7 mouse cellular contexts compared by ENCODE assay signal in genomic region chr15:102350138-102350941, GRCm38 (mm10). TPM values are rescaled to one million over a fixed set of nuclear protein-coding genes. Genes with fewer than 3 reads are reported as not detected.
DNase-seq lines count a peak whose midpoint lies in the region; ATAC-seq lines count a peak whose summit lies in the region.

Aaas (minus strand) TSS chr15:102350771.

- under 1% methylated on average over 56 of the region's 56 CpGs for WGBS in embryonic facial prominence, embryonic 12.5 days
- WGBS in limb, embryonic 11.5 days = under 1% methylated on average over 56 of the region's 56 CpGs
- WGBS in midbrain, embryonic 14.5 days = under 1% methylated on average over 56 of the region's 56 CpGs

- H3K9me3 ChIP-seq in embryonic facial prominence, embryonic 12.5 days = no peaks in the 10 kb centered on the region
- no peaks in the 10 kb centered on the region for H3K9me3 ChIP-seq in limb, embryonic 11.5 days (ENCODE audit: control insufficient read depth, low read length)
- no peaks in the 10 kb centered on the region for H3K9me3 ChIP-seq in midbrain, embryonic 14.5 days (ENCODE audit: control insufficient read depth, low read length)

- H3K4me3 ChIP-seq in embryonic facial prominence, embryonic 12.5 days = peak within 1 kb of the TSS; percentile 71
- H3K4me3 ChIP-seq in limb, embryonic 11.5 days (ENCODE audit: low read depth, low read length) = peak within 1 kb of the TSS; percentile 90
- peak within 1 kb of the TSS; percentile 62 for H3K4me3 ChIP-seq in midbrain, embryonic 14.5 days (replicated peaks; ENCODE audit: low read depth, low read length)

- ATAC-seq in embryonic facial prominence, embryonic 12.5 days (ENCODE audit: insufficient number of reproducible peaks, insufficient read depth, low FRiP score, low TSS enrichment) = peak; percentile 82
- peak; percentile 79 for ATAC-seq in limb, embryonic 11.5 days (ENCODE audit: insufficient number of reproducible peaks, low FRiP score, low TSS enrichment, low read depth)
- ATAC-seq in midbrain, embryonic 14.5 days (ENCODE audit: low FRiP score, low TSS enrichment) = peak; percentile 90

- H3K4me1 ChIP-seq in embryonic facial prominence, embryonic 12.5 days = peaks cover 9% of the 10 kb centered on the region
- peaks cover 8% of the 10 kb centered on the region; the same call in 1 of the 2 replicates for H3K4me1 ChIP-seq in limb, embryonic 11.5 days (ENCODE audit: control insufficient read depth, insufficient read depth, low read length)
- H3K4me1 ChIP-seq in midbrain, embryonic 14.5 days (ENCODE audit: control insufficient read depth, insufficient read depth, low read length) = peaks cover 11% of the 10 kb centered on the region

- peak within 1 kb of the TSS; percentile 76 for H3K9ac ChIP-seq in embryonic facial prominence, embryonic 12.5 days
- H3K9ac ChIP-seq in limb, embryonic 11.5 days (ENCODE audit: low read length) = peak within 1 kb of the TSS; percentile 89
- peak within 1 kb of the TSS; percentile 73 for H3K9ac ChIP-seq in midbrain, embryonic 14.5 days (replicated peaks; ENCODE audit: low read length)

- H3K27me3 ChIP-seq in embryonic facial prominence, embryonic 12.5 days = no peaks in the 10 kb centered on the region
- no peaks in the 10 kb centered on the region for H3K27me3 ChIP-seq in limb, embryonic 11.5 days (ENCODE audit: control insufficient read depth, insufficient read depth, low read length)
- no peaks in the 10 kb centered on the region for H3K27me3 ChIP-seq in midbrain, embryonic 14.5 days (ENCODE audit: control insufficient read depth, insufficient read depth, low read length)

- DNase-seq in adrenal gland, postnatal 25 days = peak; percentile 96
- peak; percentile 99 for DNase-seq in heart, adult 11 months
- DNase-seq in kidney, adult 18-20 months = peak; percentile 94
- DNase-seq in limb, embryonic 11.5 days (ENCODE audit: low spot score) = peak; percentile 98
- peak; percentile 97 for DNase-seq in midbrain, embryonic 14.5 days
- peak; percentile 86 to 93 for DNase-seq in spleen, adult 18-20 months

- H3K27ac ChIP-seq in embryonic facial prominence, embryonic 12.5 days = peak within 1 kb of the TSS; percentile 71
- peak within 1 kb of the TSS; percentile 65; the same call in 1 of the 2 replicates for H3K27ac ChIP-seq in limb, embryonic 11.5 days (replicated peaks; ENCODE audit: low read depth, low read length)
- peak within 1 kb of the TSS; percentile 34; the same call in 1 of the 2 replicates for H3K27ac ChIP-seq in midbrain, embryonic 14.5 days (replicated peaks; ENCODE audit: low read depth, low read length)

- H3K36me3 ChIP-seq in embryonic facial prominence, embryonic 12.5 days = peaks cover 18% of the 10 kb centered on the region
- peaks cover 4% of the 10 kb centered on the region; the same call in 1 of the 2 replicates for H3K36me3 ChIP-seq in limb, embryonic 11.5 days (ENCODE audit: control insufficient read depth, insufficient read depth, low read length)
- 0 out of 2 replicates have a peak, but pooled peaks cover 9% of the 10 kb centered on the region for H3K36me3 ChIP-seq in midbrain, embryonic 14.5 days (ENCODE audit: control insufficient read depth, insufficient read depth, low read length)

- peak within 1 kb of the TSS; percentile 76 for H3K4me2 ChIP-seq in embryonic facial prominence, embryonic 12.5 days (replicated peaks)
- H3K4me2 ChIP-seq in limb, embryonic 11.5 days (ENCODE audit: low read depth, severe bottlenecking) = peak within 1 kb of the TSS; percentile 86
- H3K4me2 ChIP-seq in midbrain, embryonic 14.5 days (ENCODE audit: low read length) = peak within 1 kb of the TSS; percentile 94

RNA-seq across cellular contexts. Expression of gene Aaas, which starts in this region (rescaled TPM):
- 14.4 and 24.0 TPM in 2 replicates for total RNA-seq in adrenal gland, postnatal 25 days (2021)
- polyA plus RNA-seq in embryonic facial prominence, embryonic 12.5 days (2016; fragmentation: Nextera tagmentation; extraction: Ambion mirVana) = 78.4 and 89.3 TPM in 2 replicates
- polyA plus RNA-seq in limb, embryonic 11.5 days (2014; fragmentation: Nextera tagmentation; extraction: Ambion mirVana) = 115 and 116 TPM in 2 replicates
- 27.6 and 30.6 TPM in 2 replicates for polyA plus RNA-seq in midbrain, embryonic 14.5 days (2014; fragmentation: Nextera tagmentation; extraction: Ambion mirVana)

Comparison
In these comparisons a context has a peak if more than half of its experiments do, and no peak if none do; other contexts are left out.
1. Peak in every context shown above with its lines: DNase-seq, ATAC-seq, H3K4me3 ChIP-seq and H3K27ac ChIP-seq.